Mouse (Mus musculus): Measurements from ENCODE around the gene Ddx19a. TPM values are rescaled to one million over a fixed set of nuclear protein-coding genes. Genes with fewer than 3 reads are reported as not detected.
"Not testable (repeated sequence)": the region's sequence is repeated elsewhere in the genome, so short reads cannot be mapped to it uniquely, and the experiment has no call there.

Gene Ddx19a
- polyA plus RNA-seq, 1 experiment from 2014 or later, result 9.3 TPM

GRCm38 (mm10) chr8:110931176-110931939, 66.2 kb downstream of the Ddx19a start:
- H3K4me3 ChIP-seq (replicated peaks), result peak overlapping the region; percentile 29
- H3K4me2 ChIP-seq, result peak overlapping the region; percentile 65
- WGBS (ENCODE audit: insufficient replicate concordance), result 34% methylated on average over 12 of the region's 12 CpGs
- no peaks in the 10 kb centered on the region for H3K27me3 ChIP-seq
- peak overlapping the region; percentile 48 for H3K9ac ChIP-seq
- peak overlapping the region; percentile 89 for H3K27ac ChIP-seq (replicated peaks)
- no peaks in the 10 kb centered on the region for H3K9me3 ChIP-seq (replicated peaks)
- peaks cover 100% of the 10 kb centered on the region for H3K4me1 ChIP-seq (replicated peaks)
- H3K36me3 ChIP-seq (replicated peaks), result peaks cover 28% of the 10 kb centered on the region
- peak; percentile 63 for ATAC-seq (ENCODE audit: insufficient read depth)

- H3K4me2 ChIP-seq, result peak overlapping the region; percentile 65
- peak overlapping the region; percentile 47; the same call in 1 of the 2 replicates for H3K9ac ChIP-seq
- 66% methylated on average over 8 of the region's 8 CpGs for WGBS (ENCODE audit: insufficient replicate concordance)
- H3K27me3 ChIP-seq; H3K9me3 ChIP-seq (replicated peaks); ATAC-seq (ENCODE audit: insufficient read depth): not testable (repeated sequence)
- H3K4me1 ChIP-seq (replicated peaks), result peaks cover 100% of the 10 kb centered on the region
- H3K36me3 ChIP-seq (replicated peaks), result peaks cover 21% of the 10 kb centered on the region
- H3K27ac ChIP-seq (replicated peaks), result peak overlapping the region; percentile 93
- H3K4me3 ChIP-seq (replicated peaks), result peak overlapping the region; percentile 25
These were observed 67.9 kb downstream of the Ddx19a start for GRCm38 (mm10) chr8:110929672-110930071.

- Histone ChIP-seq H3K27ac (replicated peaks) (peak overlapping the region; percentile 93), H3K9ac (peak overlapping the region; percentile 47; the same call in 1 of the 2 replicates), H3K4me3 (replicated peaks) (peak overlapping the region; percentile 25), H3K27me3 (no peaks in the 10 kb centered on the region), H3K4me2 (peak overlapping the region; percentile 65), H3K36me3 (replicated peaks) (peaks cover 20% of the 10 kb centered on the region), H3K4me1 (replicated peaks) (peaks cover 100% of the 10 kb centered on the region), H3K9me3 (replicated peaks) (no peaks in the 10 kb centered on the region)
- WGBS (ENCODE audit: insufficient replicate concordance), result 11% methylated on average over 5 of the region's 5 CpGs
- peak; percentile 79 for ATAC-seq (ENCODE audit: insufficient read depth)
These were observed 68.5 kb downstream of the Ddx19a start for GRCm38 (mm10) chr8:110929066-110929465.

GRCm38 (mm10) chr8:110928435-110928834, 69.2 kb downstream of the Ddx19a start:
- H3K4me2 ChIP-seq, result peak overlapping the region; percentile 65
- peak; percentile 45 for ATAC-seq (ENCODE audit: insufficient read depth)
- peak overlapping the region; percentile 25 for H3K4me3 ChIP-seq (replicated peaks)
- no peaks in the 10 kb centered on the region for H3K27me3 ChIP-seq
- H3K9me3 ChIP-seq (replicated peaks), result no peaks in the 10 kb centered on the region
- H3K27ac ChIP-seq (replicated peaks), result peak overlapping the region; percentile 93
- H3K9ac ChIP-seq, result peak overlapping the region; percentile 47; the same call in 1 of the 2 replicates
- WGBS (ENCODE audit: insufficient replicate concordance), result 30% methylated on average over 7 of the region's 7 CpGs
- peaks cover 100% of the 10 kb centered on the region for H3K4me1 ChIP-seq (replicated peaks)
- peaks cover 24% of the 10 kb centered on the region for H3K36me3 ChIP-seq (replicated peaks)

- ATAC-seq (ENCODE audit: insufficient read depth), result no peak
- Histone ChIP-seq H3K27ac (replicated peaks) (peak overlapping the region; percentile 75), H3K9me3 (replicated peaks) (no peaks in the 10 kb centered on the region), H3K4me2 (peak overlapping the region; percentile 19; the same call in 1 of the 2 replicates), H3K36me3 (replicated peaks) (peaks cover 41% of the 10 kb centered on the region), H3K9ac (peak overlapping the region; percentile 13; the same call in 1 of the 2 replicates), H3K4me1 (replicated peaks) (peaks cover 100% of the 10 kb centered on the region), H3K4me3 (replicated peaks) (no peak overlapping the region), H3K27me3 (no peaks in the 10 kb centered on the region)
- 45% methylated on average over 5 of the region's 5 CpGs for WGBS (ENCODE audit: insufficient replicate concordance)
These were observed 70.9 kb downstream of the Ddx19a start for GRCm38 (mm10) chr8:110926690-110927089.

- Histone ChIP-seq H3K36me3 (replicated peaks) (peaks cover 41% of the 10 kb centered on the region), H3K4me1 (replicated peaks) (peaks cover 100% of the 10 kb centered on the region), H3K4me3 (replicated peaks) (no peak overlapping the region), H3K27me3 (no peaks in the 10 kb centered on the region), H3K27ac (replicated peaks) (peak overlapping the region; percentile 75), H3K9ac (0 out of 2 replicates have a peak overlapping the region, but pooled peaks have one; percentile 22), H3K4me2 (peak overlapping the region; percentile 27), H3K9me3 (replicated peaks) (no peaks in the 10 kb centered on the region)
- ATAC-seq (ENCODE audit: insufficient read depth), result no peak
- 64% methylated on average over 8 of the region's 8 CpGs for WGBS (ENCODE audit: insufficient replicate concordance)
These were observed 71.9 kb downstream of the Ddx19a start for GRCm38 (mm10) chr8:110925691-110926140.

Small RNAs within 50 kb of the gene (microRNA-seq; reads per million reads assigned to microRNA genes)
- gene Gm24103 (not detected), gene Mir3473d (2.0 reads per million)

Other genes with a start within 250 kb of the Ddx19a start
- gene Il34, start 191.9 kb downstream of the Ddx19a start, polyA plus RNA-seq (2015; fragmentation: Nextera tagmentation; extraction: Ambion mirVana), result 0.23 TPM in 1 of 2 replicates, not detected in the other
- 28.3 and 30.7 TPM in 2 replicates for gene Cog4, start 151.2 kb downstream of the Ddx19a start, polyA plus RNA-seq (2015; fragmentation: Nextera tagmentation; extraction: Ambion mirVana)
- 56.9 and 58.3 TPM in 2 replicates for gene Sf3b3, start 151.0 kb downstream of the Ddx19a start, polyA plus RNA-seq (2015; fragmentation: Nextera tagmentation; extraction: Ambion mirVana)
- 2.5 and 3.3 TPM in 2 replicates for gene Fuk, start 95.3 kb downstream of the Ddx19a start, polyA plus RNA-seq (2015; fragmentation: Nextera tagmentation; extraction: Ambion mirVana)
- gene St3gal2, start 77.9 kb downstream of the Ddx19a start, polyA plus RNA-seq (2015; fragmentation: Nextera tagmentation; extraction: Ambion mirVana), result 21.9 and 24.6 TPM in 2 replicates
- 2.4 and 3.0 TPM in 2 replicates for gene Ddx19b, start 34.0 kb upstream of the Ddx19a start, polyA plus RNA-seq (2015; fragmentation: Nextera tagmentation; extraction: Ambion mirVana)
- 54.0 and 55.0 TPM in 2 replicates for gene Aars, start 35.3 kb upstream of the Ddx19a start, polyA plus RNA-seq (2015; fragmentation: Nextera tagmentation; extraction: Ambion mirVana)
- 3.5 and 6.0 TPM in 2 replicates for gene Exosc6, start 58.5 kb upstream of the Ddx19a start, polyA plus RNA-seq (2015; fragmentation: Nextera tagmentation; extraction: Ambion mirVana)
- not detected in 2 replicates for gene Clec18a, start 94.6 kb upstream of the Ddx19a start, polyA plus RNA-seq (2015; fragmentation: Nextera tagmentation; extraction: Ambion mirVana)
- gene Pdpr, start 96.8 kb upstream of the Ddx19a start, polyA plus RNA-seq (2015; fragmentation: Nextera tagmentation; extraction: Ambion mirVana), result 2.4 and 2.6 TPM in 2 replicates

Measured in liver, embryonic 15.5 days (tissue).